Mouse (Mus musculus) spleen, adult 18-20 months (tissue): ENCODE results near the gene Gm20736.
"Not testable (repeated sequence)": the region's sequence is repeated elsewhere in the genome, so short reads cannot be mapped to it uniquely, and the experiment has no call there.

Experiments used
- DNase-seq, 2 experiments: peaks; one replicate each; pipeline ENCODE4 v3.0.0; 2022; ENCODE audit warnings: mixed read lengths in 2 of 2

The Gm20736 gene

DNA sequence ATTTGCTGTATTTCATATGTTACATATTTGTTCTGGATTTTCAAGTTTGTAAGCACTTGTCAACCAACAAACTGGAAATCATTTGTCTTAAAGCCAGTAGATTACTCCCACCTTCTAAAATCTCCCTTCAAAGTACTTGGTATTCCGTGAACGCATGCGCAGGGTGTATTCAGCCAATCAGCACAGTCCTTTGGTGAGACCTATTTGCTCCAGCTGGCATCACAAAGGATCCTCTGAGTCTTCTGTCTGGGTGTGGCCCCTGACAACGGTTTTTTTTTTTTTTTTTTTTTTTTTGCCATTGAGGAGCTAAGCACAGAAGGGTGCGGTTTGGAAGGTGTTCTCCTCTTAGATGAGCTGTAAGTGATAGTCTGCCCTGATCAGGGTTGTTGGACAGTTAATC, at the start of gene Gm20736:
TSS of gene Gm20736 (plus strand) at position 301 of the 400 bp plus-strand sequence.
- not testable (repeated sequence) for DNase-seq
